Mouse (Mus musculus): ENCODE results near the gene Derl2.

DNA sequence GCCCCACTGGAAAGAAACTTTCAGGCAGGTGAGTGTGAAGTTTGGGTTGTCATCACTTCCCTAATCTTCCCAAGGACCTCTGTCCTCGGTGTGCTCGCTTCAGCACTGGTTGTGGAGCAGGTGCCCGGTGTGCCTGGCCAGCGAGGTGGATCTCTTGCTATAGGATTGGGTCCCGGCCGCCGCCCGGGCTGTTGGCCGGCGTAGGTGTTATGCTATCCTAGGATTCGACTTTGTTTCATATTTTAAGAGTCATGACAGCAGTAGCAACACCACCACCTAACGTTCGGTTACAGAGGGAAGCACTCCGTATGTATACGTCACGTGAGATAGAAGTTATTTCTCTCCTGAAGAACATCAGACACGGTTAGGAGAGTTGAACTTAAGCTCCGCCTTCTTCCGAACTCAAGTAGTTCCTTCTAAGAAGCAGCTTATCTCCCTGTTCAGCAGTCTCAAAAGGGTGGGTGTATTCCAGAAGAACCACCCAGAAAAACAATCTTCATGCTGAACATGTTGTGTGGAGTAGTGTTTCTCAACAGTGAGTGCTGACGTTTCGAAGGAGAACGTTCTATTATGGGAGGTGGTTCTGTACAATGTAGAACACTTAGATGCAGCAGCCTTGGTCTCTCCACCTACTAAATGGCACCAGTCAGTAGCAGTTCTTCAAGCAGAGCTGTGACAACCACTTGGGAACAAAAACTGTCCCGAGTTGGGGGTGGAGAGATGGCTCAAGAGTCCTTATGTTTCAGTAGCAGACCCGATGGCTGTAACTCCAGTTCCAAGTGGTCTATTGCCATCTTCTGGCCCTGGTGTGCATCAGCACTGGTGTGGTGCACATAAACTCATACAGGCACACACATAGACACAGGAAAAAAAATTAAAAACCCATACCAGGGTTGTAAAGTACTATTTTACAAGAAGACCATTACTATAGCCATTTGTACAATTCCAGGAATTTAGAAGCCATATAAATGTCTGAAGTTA, 48.8 kb downstream of the Derl2 start:
- TF ChIP-seq CTCF (IDR thresholded peaks at IDR 0.05; ENCODE audit: low read depth) (peak; percentile 46), EP300 (IDR thresholded peaks at IDR 0.05; ENCODE audit: low read depth) (no peak)
